Mouse (Mus musculus) forebrain, embryonic 14.5 days (tissue): ENCODE results near the gene Podxl2. TPM values are rescaled to one million over a fixed set of nuclear protein-coding genes. Genes with fewer than 3 reads are reported as not detected.

ENCODE experiments used
- polyA plus RNA-seq: library from polyadenylated mRNA; unstranded; fragments of >200 nt; fragmentation: Nextera tagmentation; extraction: Ambion mirVana; gene quantifications from 2 replicates; pipeline ENCODE4 v1.2.1, GENCODE M21; 2014

The Podxl2 gene
- polyA plus RNA-seq, 1 experiment from 2014 or later, result 334 TPM

Other genes starting within 250 kb of the Podxl2 start
- 0.20 TPM in 1 of 2 replicates, not detected in the other for gene Kbtbd12, start 237.1 kb downstream of the Podxl2 start, polyA plus RNA-seq
- 19.3 and 23.1 TPM in 2 replicates for gene Mgll, start 150.6 kb downstream of the Podxl2 start, polyA plus RNA-seq
- 31.4 and 35.7 TPM in 2 replicates for gene Abtb1, start 33.1 kb downstream of the Podxl2 start, polyA plus RNA-seq
- gene Mcm2, start 23.7 kb upstream of the Podxl2 start, polyA plus RNA-seq, result 71.1 and 82.8 TPM in 2 replicates
- 32.9 and 41.2 TPM in 2 replicates for gene Tpra1, start 27.2 kb upstream of the Podxl2 start, polyA plus RNA-seq